Mouse (Mus musculus): ENCODE data around the gene Fam19a1. TPM values are rescaled to one million over a fixed set of nuclear protein-coding genes. Genes with fewer than 3 reads are reported as not detected.

The Fam19a1 gene
- polyA plus RNA-seq, 1 experiment: not detected

DNA sequence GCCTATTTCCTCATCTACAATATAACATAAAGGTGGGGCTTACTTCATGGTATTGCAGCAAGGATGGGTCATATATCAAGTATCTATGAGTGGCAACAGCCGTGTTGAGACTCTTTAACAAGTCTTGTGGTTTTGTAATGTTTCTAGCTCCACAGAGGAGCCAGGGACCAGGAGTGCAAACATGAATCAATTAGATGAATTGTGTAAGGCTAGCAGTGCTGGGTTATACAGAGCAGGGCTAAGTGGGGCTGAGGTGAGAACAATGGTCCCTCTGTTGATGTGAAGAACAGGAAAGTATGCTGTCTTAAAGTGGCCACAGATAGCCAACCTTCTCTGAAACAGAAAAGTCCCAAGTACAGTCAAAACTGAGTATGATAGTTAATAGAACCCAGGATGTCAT lies 480.1 kb downstream of the Fam19a1 start:
- H3K27ac ChIP-seq (ENCODE audit: insufficient read depth, low read depth, low read length): no peak overlapping the region
- no peaks in the 10 kb centered on the region for H3K4me1 ChIP-seq (ENCODE audit: control insufficient read depth, insufficient read depth, low read length)
- no peak overlapping the region for H3K4me3 ChIP-seq (ENCODE audit: insufficient read depth, low read length)
- TF ChIP-seq POLR2A (IDR thresholded peaks at IDR 0.05; ENCODE audit: borderline replicate concordance, low read depth, low read length): no peak
- TF ChIP-seq CTCF (IDR thresholded peaks at IDR 0.05; ENCODE audit: low read depth, low read length): no peak

DNA sequence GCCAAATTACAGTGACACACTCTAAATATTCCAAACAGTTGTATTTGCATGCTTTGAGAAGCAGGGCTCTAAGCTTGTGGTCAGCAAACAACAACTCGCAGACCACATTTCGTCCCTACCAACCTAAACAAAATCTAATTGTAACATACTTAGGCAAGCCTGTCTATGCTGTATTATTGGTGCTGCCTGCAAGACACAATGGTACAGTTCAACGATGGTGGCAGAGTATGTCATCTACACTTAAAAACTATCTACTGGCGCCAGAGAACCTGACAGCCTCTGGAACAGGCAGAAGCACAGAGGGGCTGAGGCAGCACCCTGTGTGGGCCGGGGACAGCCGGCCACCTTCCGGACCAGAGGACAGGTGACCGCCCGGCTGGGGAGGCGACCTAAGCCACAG lies 482.2 kb downstream of the Fam19a1 start:
- Histone ChIP-seq H3K4me3 (ENCODE audit: insufficient read depth, low read length) (no peak overlapping the region), H3K27ac (ENCODE audit: insufficient read depth, low read depth, low read length) (no peak overlapping the region), H3K4me1 (ENCODE audit: control insufficient read depth, insufficient read depth, low read length) (no peaks in the 10 kb centered on the region)
- no peak for TF ChIP-seq POLR2A (IDR thresholded peaks at IDR 0.05; ENCODE audit: borderline replicate concordance, low read depth, low read length)
- TF ChIP-seq CTCF (IDR thresholded peaks at IDR 0.05; ENCODE audit: low read depth, low read length): no peak

DNA sequence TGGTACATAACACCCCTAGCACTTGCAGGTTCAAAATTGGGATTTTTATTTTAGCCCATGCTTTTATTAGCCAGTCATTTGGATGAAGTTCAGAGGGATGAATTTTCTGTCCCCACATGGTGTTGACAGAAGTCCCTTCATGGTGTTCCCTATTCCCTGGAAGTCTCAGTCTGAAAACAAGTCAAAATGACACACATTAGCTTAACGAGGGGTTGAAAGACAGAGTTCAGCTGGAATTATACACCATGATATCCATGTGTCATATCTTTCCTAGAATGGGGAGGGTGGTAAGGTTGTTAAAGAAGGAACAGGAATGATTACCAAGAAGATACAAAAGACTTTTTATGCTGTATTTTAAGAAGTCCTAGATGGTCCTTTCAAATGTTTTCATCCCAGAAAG lies 511.2 kb downstream of the Fam19a1 start:
- TF ChIP-seq POLR2A (IDR thresholded peaks at IDR 0.05; ENCODE audit: borderline replicate concordance, low read depth, low read length): no peak
- TF ChIP-seq CTCF (IDR thresholded peaks at IDR 0.05; ENCODE audit: low read depth, low read length): no peak
- H3K27ac ChIP-seq (ENCODE audit: insufficient read depth, low read depth, low read length): no peak overlapping the region
- no peak overlapping the region for H3K4me3 ChIP-seq (ENCODE audit: insufficient read depth, low read length)
- H3K4me1 ChIP-seq (ENCODE audit: control insufficient read depth, insufficient read depth, low read length): no peaks in the 10 kb centered on the region

DNA sequence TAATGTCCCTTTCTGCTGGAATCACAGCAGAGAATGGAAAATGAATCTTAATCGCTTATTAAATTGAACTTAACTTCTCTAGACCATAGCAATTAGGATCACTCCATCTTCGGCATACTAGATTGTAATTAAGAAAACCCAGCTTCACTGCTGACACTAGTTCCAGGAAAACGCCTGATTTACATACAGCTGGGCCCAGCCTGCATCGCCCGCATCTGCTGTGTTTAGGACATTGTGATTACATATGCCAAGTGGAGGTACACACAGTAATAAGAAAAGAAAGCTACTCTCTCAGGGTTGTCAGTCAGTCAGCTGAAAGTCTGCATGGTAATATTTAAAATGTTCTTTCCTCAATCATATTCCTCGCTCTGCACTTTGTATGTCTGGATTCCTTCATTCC lies 518.6 kb downstream of the Fam19a1 start:
- TF ChIP-seq CTCF (IDR thresholded peaks at IDR 0.05; ENCODE audit: low read depth, low read length) (no peak), POLR2A (IDR thresholded peaks at IDR 0.05; ENCODE audit: borderline replicate concordance, low read depth, low read length) (no peak)
- no peaks in the 10 kb centered on the region for H3K4me1 ChIP-seq (ENCODE audit: control insufficient read depth, insufficient read depth, low read length)
- H3K4me3 ChIP-seq (ENCODE audit: insufficient read depth, low read length): no peak overlapping the region
- no peak overlapping the region for H3K27ac ChIP-seq (ENCODE audit: insufficient read depth, low read depth, low read length)

DNA sequence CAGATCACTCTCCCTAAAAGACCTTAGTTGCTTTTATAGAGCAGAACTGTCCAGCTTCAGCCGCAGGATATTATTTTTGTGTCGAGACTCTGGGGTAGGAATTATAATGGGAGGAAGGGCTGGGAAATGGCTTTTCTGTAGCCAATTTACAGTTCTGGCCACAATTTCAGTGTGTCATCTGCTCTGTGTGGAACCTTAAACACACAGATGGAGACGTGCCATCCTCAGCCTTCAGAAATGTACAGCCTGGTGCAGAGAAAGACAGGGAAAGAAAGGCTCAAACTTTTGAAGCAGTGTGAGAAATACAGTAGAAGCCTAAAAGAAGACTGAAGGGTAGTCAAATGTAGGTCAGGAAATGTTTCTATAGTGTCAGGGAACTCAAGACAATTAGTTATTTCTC lies 519.3 kb downstream of the Fam19a1 start:
- TF ChIP-seq POLR2A (IDR thresholded peaks at IDR 0.05; ENCODE audit: borderline replicate concordance, low read depth, low read length) (no peak), CTCF (IDR thresholded peaks at IDR 0.05; ENCODE audit: low read depth, low read length) (no peak)
- Histone ChIP-seq H3K4me1 (ENCODE audit: control insufficient read depth, insufficient read depth, low read length) (no peaks in the 10 kb centered on the region), H3K4me3 (ENCODE audit: insufficient read depth, low read length) (no peak overlapping the region), H3K27ac (ENCODE audit: insufficient read depth, low read depth, low read length) (no peak overlapping the region)

DNA sequence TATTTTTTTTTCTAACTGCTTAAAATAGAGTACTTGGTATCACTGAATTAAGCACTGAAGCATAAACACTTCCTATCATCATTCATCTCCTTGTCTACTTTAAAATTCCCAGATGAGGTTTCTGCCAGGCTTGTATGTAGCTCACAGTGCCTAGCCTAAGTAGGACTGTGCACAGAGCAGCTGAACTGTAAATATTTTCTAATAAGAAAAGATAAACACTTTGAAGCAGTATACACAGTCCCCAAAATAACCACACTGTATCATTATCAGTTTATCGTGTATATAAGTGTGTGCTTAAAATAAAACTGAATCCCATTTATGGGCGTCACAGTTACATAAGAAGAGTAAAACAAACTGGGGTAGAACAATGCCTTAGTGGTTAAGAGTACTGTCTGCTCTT lies 522.7 kb downstream of the Fam19a1 start:
- TF ChIP-seq CTCF (IDR thresholded peaks at IDR 0.05; ENCODE audit: low read depth, low read length): no peak
- TF ChIP-seq POLR2A (IDR thresholded peaks at IDR 0.05; ENCODE audit: borderline replicate concordance, low read depth, low read length): no peak
- Histone ChIP-seq H3K4me1 (ENCODE audit: control insufficient read depth, insufficient read depth, low read length) (no peaks in the 10 kb centered on the region), H3K27ac (ENCODE audit: insufficient read depth, low read depth, low read length) (no peak overlapping the region), H3K4me3 (ENCODE audit: insufficient read depth, low read length) (no peak overlapping the region)

DNA sequence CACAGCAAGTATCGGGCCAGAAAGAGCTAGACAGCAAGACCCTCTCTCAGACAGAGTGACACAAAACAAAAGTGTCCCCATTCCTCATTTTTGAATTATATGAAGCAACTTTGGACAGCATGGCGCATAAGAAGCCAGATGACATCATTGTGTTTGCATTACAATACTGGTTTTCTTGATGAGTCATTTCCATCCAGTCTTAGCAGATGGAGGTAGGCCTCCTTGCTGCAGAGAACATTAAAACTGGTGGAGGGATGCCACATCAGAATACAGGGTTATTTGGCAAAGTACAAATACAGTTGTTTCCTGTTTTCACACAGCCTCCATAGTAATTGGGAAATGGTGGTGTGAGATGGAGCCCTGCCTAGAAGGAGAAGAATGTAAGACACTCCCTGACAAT lies 535.8 kb downstream of the Fam19a1 start:
- Histone ChIP-seq H3K4me3 (ENCODE audit: insufficient read depth, low read length) (no peak overlapping the region), H3K4me1 (ENCODE audit: control insufficient read depth, insufficient read depth, low read length) (no peaks in the 10 kb centered on the region), H3K27ac (ENCODE audit: insufficient read depth, low read depth, low read length) (no peak overlapping the region)
- TF ChIP-seq CTCF (IDR thresholded peaks at IDR 0.05; ENCODE audit: low read depth, low read length) (no peak), POLR2A (IDR thresholded peaks at IDR 0.05; ENCODE audit: borderline replicate concordance, low read depth, low read length) (no peak)

DNA sequence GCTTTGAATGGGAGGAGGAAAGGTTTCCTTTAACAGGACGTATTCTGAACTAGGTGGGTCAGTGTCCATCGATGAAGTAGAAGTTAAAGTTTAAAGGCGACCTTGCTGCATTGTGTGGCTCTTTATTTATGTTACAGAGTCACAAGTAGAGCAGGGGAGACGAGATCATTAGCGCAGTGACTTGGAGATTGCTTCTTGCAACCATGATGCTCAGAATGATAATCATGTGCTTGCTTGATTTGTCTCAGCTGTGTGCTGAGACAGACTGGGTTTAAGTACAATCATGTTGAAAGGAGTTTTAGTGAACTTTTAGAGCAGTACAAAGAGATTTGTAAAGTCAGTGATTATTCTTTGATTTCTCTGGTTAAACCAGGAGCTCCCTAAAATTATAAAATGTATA lies 536.3 kb downstream of the Fam19a1 start:
- Histone ChIP-seq H3K4me1 (ENCODE audit: control insufficient read depth, insufficient read depth, low read length) (no peaks in the 10 kb centered on the region), H3K27ac (ENCODE audit: insufficient read depth, low read depth, low read length) (no peak overlapping the region), H3K4me3 (ENCODE audit: insufficient read depth, low read length) (no peak overlapping the region)
- TF ChIP-seq CTCF (IDR thresholded peaks at IDR 0.05; ENCODE audit: low read depth, low read length): no peak

DNA sequence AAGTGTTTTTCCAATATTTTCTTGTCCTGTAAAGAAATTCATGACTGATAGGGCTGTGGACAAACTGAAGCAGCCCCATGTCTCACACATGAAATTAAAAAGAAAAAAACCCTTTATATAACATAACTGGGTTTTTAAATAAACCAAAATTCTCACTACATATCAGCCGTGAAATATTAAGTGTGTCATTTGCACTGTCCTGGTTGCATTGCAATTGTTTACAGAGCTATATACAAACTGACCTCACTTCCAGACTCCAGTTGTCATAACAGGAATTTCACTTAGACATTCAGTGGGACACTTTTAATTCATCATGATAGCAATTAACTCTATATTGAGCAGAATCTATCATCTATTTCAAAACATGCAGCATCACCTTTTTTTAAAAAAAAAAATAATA lies 553.4 kb downstream of the Fam19a1 start:
- Histone ChIP-seq H3K4me3 (ENCODE audit: insufficient read depth, low read length) (no peak overlapping the region), H3K4me1 (ENCODE audit: control insufficient read depth, insufficient read depth, low read length) (no peaks in the 10 kb centered on the region), H3K27ac (ENCODE audit: insufficient read depth, low read depth, low read length) (no peak overlapping the region)
- TF ChIP-seq POLR2A (IDR thresholded peaks at IDR 0.05; ENCODE audit: borderline replicate concordance, low read depth, low read length) (no peak), CTCF (IDR thresholded peaks at IDR 0.05; ENCODE audit: low read depth, low read length) (no peak)

DNA sequence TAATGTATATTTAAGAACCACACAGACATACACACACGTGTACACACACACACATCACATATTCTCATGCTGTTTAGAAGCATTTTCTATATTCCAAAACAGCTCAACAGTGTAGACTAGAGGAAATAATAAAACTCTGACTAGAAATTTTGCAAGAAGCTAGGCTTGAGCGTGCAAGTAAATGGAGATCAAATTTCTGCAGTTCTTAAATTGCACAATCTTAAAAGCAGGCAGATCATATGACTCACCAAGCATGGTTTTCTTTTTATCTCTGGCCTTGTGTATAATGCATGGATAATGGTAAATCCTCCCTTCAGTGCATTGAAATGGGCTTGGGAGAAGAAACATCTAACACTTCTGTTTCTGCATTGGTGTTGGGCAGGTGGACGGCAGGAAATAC lies 564.9 kb downstream of the Fam19a1 start:
- Histone ChIP-seq H3K4me1 (ENCODE audit: control insufficient read depth, insufficient read depth, low read length) (no peaks in the 10 kb centered on the region), H3K27ac (ENCODE audit: insufficient read depth, low read depth, low read length) (no peak overlapping the region), H3K4me3 (ENCODE audit: insufficient read depth, low read length) (no peak overlapping the region)
- TF ChIP-seq CTCF (IDR thresholded peaks at IDR 0.05; ENCODE audit: low read depth, low read length) (no peak), POLR2A (IDR thresholded peaks at IDR 0.05; ENCODE audit: borderline replicate concordance, low read depth, low read length) (no peak)

Other genes with a start within 250 kb of the Fam19a1 start
- not detected in 2 replicates for gene 1700123L14Rik, start 53.1 kb downstream of the Fam19a1 start, polyA plus RNA-seq (2012; ENCODE audit: insufficient read depth, insufficient read length, missing spikeins)

All from bone marrow macrophage, adult 2 months (primary cell).